Mouse (Mus musculus): ENCODE measurements at regions not wholly inside any gene's neighbourhood (a gene's known extent, or its start where the extent isn't known, plus 50 kb on each side); places are given as distances from the start of the nearest gene placed in this dataset.
A peak's percentile ranks its signal among the peaks of the same experiment; 100 is the strongest.

- DNase-seq: no peak
These were observed 1951.4 kb downstream of the Pcdh7 start for GRCm38 (mm10) chr5:59669153-59669552.

- peak; percentile 3 for DNase-seq
These were observed 1982.2 kb downstream of the Pcdh7 start for GRCm38 (mm10) chr5:59700009-59700408.

GRCm38 (mm10) chr5:59715457-59715856 is 1997.7 kb downstream of the Pcdh7 start:
- no peak for DNase-seq

GRCm38 (mm10) chr5:59756229-59756628 is 2038.5 kb downstream of the Pcdh7 start:
- no peak for DNase-seq

- no peak for DNase-seq
These were observed 2039.1 kb downstream of the Pcdh7 start for GRCm38 (mm10) chr5:59756660-59757415.

All from adrenal gland, postnatal 14 days (tissue).